Mouse (Mus musculus): ENCODE results near the gene Trim47. TPM values are rescaled to one million over a fixed set of nuclear protein-coding genes. Genes with fewer than 3 reads are reported as not detected.
A peak's percentile ranks its signal among the peaks of the same experiment; 100 is the strongest.

The Trim47 gene
- total RNA-seq, 2 experiments from 2014 or later: 7.0 to 9.6 TPM

DNA sequence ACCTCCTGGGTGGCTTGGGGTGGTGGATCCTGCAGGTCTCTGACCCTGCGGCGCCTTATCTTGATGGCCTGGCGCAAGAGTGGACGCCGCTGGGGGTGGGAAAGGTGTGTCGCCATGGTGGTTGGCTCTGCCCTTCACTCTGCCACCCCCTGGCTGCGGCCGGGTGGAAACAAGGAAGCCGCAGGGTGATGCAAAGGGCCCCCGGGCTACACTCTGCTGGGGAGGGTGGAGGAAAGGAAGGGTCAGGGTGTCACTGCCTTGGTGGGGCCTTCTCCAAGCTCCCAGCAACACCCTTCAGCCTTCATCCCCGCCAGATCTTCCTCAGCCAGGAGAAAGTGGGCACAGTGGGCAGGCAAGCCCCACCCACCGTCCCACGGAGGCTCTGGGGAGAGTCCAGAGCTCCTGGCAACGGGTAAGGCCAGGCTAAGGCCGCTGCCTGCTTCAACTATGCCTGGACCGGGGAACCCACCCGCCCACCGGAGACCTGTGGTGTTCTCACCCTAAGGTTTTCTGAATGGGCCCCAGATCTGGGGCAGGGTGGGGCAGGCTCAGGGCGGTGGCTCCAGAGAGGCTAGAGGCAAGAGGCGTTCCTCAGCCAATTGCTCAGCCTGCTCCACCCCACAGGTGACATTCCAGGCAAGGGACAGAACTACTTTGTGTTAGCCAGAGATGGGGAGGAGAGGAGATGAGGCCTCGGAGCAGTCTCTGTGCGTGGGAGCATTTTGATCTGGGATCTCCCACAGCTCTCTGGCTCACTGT, 49.4 kb downstream of the Trim47 start, which contains the start of gene Unc13d:
Unc13d (minus strand) TSS at position 516 of the 759 bp plus-strand sequence.
- intact Hi-C loops (cut with DNase I): no loop called here
- DNase-seq (ENCODE audit: low spot score in 2 of 2): peak in 1 of 2 experiments; percentile 6

DNA sequence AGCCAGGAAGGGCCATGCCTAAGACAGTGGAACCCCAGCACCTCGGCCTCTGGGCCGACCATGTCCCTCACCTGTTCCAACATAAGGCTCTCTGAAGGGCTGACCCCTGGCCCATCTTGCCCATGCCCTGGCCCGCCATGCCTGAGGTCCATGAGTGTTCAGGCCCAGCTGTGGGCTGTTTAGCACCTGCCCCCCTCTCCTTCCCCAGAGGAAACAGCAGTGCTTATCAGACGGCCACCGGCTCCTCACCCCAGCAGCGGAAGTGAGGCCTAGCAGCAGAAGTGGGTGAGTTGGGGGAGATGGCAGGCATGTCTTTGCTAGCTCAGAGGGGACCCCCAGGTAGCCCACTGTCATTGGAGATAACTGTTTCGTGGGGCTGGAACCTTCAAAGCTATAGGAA, 50.2 kb downstream of the Trim47 start:
- intact Hi-C loops (cut with DNase I): no loop called here
- DNase-seq (ENCODE audit: low spot score in 2 of 2): no peak

DNA sequence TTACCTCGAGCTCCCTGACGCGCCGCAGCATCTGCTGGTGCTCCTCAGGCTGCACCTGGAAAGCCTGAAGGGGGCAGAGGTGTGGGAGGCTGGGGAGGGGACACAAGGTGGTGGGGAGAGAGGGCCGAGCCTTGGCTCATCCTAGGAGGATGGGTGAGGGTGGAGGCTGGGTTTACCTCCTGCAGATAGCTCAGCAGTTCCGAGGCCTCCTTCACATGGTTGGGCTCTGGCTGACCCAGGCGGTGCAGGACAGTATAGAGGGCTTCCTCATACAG, 50.8 kb downstream of the Trim47 start:
- intact Hi-C loops (cut with DNase I): no loop called here
- no peak for DNase-seq (ENCODE audit: low spot score in 2 of 2)

DNA sequence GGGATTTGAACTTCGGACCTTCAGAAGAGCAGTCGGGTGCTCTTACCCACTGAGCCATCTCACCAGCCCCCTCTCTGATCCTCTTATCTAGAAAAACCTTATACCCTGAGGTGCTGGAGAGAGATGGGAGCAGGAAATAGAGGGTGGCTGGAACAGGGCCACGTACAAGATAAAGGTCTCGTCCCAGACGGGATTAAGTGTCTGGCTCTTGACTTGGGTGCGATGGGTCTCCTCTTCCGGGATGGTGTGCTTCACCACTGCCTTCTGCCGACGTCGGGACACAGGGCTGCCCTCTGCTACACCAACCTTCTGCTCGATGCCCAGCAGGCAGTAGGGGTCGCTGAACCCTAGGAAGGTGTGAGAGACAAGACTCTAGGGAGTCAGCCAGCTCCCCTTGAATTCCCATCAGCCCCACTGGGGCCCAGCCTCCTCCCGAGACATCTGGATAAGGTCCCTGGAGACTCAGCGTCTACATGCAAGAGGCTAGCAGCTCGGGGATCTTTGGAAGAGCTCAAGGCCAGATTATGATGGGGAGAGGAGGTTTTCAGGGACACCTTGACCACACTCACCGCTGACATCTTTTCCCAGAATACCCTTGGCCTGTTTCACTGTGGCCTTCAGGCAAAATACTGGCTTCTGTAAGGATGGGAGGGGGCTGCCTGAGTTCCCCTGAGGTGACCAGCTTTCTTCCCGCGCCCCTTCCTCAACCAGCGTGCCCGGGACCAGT, 51.3 kb downstream of the Trim47 start:
- intact Hi-C loops (cut with DNase I): no loop called here
- no peak for DNase-seq (ENCODE audit: low spot score in 2 of 2)

DNA sequence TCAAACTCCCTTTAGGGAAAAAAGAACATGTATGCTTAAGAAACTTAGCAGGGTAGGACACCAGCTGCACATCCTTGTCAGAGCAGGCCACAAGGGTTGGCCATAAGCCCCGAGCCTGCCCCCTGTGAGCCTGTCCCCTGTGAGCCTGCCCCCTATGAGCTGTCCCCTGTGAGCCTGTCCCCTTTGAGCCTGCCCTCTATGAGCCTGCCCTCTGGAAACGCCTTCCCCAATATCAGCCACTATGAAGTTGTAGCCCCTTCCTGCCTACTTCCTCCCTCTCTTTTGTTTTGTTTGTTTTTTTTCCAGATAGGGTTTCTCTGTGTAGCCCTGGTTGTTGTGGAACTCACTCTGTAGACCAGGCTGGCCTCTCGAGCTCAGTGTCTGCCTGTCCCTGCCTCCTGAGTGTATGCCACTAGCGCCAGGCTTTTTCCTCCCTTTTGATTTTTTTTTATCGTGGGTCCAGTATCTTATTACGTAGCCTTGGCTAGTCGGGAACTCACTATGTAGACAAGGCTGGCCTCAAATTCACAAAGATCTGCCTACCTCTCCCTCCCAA, 52.5 kb downstream of the Trim47 start:
- intact Hi-C loops (cut with DNase I): no loop called here
- no peak for DNase-seq (ENCODE audit: low spot score in 2 of 2)

DNA sequence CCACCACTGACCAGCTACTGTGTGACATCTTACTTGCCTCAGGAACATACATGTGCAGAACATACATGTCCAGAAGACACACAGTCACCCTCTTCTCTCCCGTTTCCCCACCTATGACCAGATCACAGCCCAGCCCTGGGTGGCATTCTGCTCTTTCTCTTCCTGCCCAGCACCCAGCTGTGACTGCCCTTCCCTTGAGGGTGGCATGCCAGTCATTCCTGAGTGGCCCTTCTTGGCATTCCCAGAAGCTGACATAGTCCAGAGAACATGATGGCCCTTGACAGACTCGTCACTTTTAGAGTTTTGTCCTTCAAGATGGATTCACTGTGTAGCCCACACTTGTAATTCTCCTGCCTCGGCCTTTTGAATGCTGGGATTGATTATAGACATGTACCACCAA, 54.4 kb downstream of the Trim47 start:
- intact Hi-C loops (cut with DNase I): no loop called here
- no peak for DNase-seq (ENCODE audit: low spot score in 2 of 2)

DNA sequence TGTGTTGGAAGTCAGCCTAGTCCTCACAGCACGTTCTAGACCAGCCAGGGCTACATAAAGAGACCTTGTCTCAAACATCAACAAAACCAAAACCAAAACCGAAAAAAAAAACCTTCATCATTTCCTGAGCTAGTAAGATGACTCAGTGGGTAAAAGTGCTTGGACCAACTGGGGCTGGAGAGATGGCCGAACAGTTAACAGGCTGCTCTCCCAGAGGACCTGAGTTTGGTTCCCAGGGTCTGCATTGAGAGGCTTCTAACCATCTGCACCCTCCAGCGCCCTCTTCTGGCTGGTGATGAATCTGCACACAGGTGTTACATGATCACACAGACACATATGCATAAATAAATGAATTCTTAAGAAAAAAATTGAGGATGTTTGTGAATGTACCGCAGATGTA, 55.5 kb downstream of the Trim47 start:
- no peak for DNase-seq (ENCODE audit: low spot score in 2 of 2)
- intact Hi-C loops (cut with DNase I): no loop called here

DNA sequence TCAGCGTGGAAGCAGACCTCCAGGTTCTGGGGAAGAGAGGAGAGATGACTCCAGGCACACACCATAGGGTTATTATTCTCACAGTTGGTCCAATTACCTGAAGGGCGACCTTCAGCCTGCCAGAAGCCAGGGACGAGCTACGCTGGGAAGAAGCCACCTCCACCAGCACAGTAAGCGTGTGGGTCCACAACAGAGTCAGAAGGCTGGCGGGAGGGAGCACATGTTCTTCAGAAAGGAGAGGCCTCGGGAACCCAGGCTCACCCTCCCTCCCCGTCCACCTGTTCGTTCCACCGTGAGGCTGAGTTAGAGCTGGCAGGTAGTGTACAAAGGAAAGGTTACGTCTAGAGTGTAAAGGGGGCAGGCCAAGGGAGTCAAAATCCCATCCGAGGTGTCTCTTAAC, 61.7 kb downstream of the Trim47 start:
- no peak for DNase-seq (ENCODE audit: low spot score in 2 of 2)
- intact Hi-C loops (cut with DNase I): no loop called here

DNA sequence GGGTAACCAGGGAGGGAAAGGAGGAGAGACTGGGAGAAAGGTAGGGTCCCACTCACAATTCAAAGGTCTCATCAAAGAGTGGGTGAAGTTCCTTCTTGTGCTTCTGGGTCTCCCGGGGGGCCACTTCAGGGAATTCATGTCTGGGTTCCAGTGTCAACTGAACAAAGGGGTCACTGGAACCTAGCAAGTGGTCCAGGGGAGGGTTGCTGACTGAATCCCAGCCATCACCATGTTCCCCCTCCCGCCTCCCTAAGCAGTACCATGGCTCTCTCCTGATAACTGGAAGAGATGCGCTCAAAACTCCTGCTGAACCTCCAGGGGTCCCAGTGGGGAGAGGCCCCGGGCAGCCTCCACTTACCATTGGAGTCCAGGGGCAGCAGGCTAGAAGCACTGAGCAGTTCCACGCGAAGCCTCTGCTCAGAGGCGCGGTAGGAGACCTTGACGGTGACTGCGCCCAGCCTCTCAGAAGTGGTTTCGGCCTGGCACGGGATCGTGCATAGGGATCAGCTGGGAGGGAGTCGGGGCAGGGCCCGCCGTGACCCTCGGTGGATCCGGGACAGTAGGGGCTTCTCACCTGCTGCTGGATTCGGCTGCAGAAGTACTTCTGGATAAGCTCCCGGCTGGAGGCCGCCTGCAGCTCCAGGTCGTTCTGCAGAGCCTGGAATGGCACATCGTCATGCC, 62.7 kb downstream of the Trim47 start:
- intact Hi-C loops (cut with DNase I): no loop called here
- no peak for DNase-seq (ENCODE audit: low spot score in 2 of 2)

DNA sequence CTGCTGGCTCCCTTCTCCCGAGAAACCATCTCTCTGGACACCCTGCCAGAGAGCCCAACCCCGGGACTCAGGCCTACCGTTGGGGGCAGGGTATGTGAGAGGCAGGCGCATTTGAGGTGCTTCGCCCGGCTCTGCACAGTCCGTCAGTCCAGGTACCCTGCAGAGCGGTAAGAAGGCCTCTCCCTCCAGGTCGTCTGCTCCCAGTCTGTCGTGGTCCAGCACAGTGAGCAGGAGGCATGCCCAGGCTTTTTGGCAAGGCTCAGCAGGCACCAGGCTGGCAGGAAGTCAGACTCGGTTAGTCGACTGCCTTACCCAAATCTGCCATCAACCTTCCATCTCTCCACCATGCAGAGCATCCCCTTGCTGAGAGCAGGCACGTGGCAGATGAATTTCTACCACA, 63.4 kb downstream of the Trim47 start:
- intact Hi-C loops (cut with DNase I): no loop called here
- DNase-seq (ENCODE audit: low spot score in 2 of 2): no peak

DNA sequence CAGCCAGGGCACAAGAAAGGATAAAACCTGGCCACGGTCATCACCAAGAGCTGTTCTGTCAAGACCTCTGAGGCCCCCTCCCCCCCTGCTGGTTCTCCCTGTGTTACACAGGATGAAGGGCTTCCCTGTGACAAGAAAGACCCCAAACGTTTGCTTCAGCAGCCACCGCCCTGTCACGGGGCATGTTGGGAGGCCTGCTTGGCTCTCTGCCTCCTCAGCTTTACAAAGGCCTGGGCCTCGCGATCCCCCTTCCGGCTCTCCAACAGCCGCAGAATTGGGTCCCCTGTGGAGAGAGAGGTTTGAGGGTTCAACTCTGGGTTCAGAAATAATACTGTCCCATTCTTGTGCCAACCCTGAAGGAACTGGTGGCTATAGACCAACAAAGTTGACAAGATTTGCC, 64.5 kb downstream of the Trim47 start:
- intact Hi-C loops (cut with DNase I): no loop called here
- DNase-seq (ENCODE audit: low spot score in 2 of 2): no peak

DNA sequence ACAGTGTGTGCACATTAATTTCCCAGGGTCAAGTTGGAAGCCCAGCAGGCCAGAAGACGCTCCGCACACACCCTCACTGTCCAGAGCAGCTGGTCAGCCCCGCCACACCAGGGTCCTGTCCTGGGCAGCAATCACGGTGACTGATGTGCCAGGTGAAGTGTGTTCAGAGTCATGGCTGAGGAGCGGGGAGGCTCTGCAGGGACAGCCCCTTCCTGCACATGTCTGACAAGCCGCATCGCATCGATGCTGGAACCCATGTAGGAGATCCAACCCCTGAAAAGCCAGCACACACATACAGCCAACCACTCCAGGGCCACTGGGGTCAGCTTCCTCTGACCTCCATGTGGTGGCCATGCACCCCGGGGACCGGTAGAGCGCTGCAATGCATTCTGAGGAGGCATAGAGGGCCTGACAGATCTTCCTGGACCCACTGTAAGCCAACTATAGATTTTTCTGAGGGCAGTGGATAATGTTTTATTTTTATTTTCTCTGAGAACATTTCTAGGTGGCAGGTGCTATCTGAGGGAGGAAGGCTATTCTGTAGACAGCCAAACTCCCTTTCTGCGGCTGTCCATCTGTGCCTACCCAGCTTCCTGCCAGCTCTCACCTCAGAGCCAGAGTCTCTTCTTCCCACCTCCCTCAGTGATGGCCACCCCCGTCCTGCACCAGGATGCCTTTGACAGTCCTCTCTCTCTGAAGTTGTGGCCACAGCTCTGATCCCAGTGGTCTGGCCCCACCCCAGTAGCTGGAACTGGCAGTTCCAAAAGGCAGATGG, 65.2 kb downstream of the Trim47 start:
- DNase-seq (ENCODE audit: low spot score in 2 of 2): peak; percentile 65 to 78
- intact Hi-C loops (cut with DNase I): no loop called here

DNA sequence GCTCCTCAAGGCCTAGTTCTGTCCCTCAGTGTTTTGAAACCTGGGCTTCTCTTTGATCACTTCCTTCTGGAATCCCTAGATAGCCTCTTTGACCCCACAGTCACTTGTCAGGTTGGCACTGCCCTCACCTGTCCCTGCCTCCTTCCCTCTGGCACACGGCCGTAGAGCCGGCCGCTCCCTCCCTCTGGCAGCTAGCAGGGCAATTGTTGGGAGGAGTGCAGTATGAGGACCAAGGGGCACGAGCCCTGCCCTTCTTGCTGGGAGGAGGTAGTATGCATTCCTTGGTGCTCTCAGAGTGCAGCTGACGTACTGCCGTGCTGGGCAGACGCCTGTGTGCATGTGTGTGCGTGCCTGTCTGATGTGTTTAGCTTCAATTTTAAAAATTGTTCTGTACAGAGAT, 66.4 kb downstream of the Trim47 start:
- intact Hi-C loops (cut with DNase I): no loop called here
- no peak for DNase-seq (ENCODE audit: low spot score in 2 of 2)

DNA sequence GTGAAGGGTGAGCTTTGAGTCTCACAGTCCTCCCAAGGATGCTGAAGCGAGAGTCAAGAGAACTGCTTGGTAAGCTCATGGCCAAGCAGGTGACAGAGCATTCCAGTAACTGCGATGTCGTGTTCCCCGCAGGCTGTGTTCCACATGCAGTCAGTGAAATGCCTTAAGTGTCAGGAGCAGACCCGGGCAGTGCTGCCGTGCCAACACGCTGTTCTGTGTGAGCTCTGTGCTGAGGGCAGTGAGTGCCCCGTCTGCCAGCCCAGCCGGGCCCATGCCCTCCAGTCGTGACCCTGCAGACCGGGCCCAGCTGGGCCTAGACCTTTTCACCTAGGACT, 67.4 kb downstream of the Trim47 start:
- DNase-seq (ENCODE audit: low spot score in 2 of 2): no peak
- intact Hi-C loops (cut with DNase I): no loop called here

DNA sequence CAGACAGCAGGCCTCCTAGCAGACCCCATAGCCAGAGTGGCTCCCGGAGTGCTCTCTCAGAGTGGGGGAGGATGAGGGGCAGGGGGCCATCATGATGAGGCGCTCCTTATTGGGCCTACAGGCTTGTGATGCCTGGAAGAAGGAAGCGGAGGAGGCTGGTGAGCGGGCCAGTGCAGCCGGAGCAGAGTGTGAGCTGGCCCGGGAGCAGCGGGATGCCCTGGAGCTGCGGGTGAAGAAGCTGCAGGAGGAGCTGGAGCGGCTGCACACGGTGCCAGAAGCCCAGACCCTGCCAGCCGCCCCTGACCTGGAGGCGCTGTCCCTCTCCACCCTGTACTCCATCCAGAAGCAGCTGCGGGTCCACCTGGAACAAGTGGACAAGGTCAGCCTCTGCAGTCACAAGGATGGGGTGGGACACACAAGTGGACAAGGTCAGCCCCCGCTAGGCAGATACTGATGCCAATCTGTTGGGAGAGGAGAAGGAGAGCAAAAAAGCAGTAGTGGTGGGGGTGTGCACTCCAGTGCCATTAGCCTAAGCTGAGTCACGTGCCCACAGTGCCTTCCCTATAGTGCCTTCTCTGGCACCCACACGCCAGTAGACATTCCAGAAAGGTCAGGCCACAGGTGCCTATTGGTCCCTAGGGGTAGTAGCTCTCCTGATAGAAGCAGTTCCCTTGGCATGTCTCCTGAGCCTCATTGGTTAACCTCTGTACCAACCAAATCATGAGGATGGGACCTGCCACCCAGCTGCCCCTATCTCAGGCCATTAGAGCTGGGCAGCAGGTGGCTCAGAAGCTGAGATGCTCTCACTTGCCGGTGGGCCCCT, 67.9 kb downstream of the Trim47 start:
- DNase-seq (ENCODE audit: low spot score in 2 of 2): no peak
- intact Hi-C loops (cut with DNase I): no loop called here

DNA sequence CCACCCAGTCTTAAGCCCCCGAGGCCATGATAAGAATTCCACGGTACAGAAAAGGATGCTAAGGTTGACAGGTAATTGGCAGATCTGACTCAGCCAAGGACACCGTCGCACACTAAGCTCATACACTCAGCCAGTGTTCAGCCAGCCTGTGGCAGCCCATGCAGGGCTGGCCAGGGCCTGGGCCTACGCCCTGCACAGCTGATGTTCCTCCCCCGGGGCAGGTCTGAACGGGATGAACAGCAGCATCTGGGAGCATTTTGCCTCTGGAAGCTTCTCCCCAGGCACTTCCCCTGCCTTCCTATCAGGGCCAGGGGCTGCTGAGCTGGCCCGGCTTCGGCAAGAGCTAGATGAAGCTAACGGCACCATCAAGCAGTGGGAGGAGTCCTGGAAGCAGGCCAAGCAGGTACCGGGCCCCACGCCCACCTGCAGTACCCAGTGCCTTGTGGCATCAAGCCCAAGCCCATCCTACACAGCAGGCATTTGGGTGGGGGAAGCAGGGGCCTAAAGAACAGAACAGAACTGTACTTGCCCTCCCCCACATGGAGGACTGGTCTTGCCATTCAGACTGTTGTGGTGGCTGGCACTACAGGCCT, 68.9 kb downstream of the Trim47 start:
- DNase-seq (ENCODE audit: low spot score in 2 of 2): peak; percentile 72
- intact Hi-C loops (cut with DNase I): no loop called here

DNA sequence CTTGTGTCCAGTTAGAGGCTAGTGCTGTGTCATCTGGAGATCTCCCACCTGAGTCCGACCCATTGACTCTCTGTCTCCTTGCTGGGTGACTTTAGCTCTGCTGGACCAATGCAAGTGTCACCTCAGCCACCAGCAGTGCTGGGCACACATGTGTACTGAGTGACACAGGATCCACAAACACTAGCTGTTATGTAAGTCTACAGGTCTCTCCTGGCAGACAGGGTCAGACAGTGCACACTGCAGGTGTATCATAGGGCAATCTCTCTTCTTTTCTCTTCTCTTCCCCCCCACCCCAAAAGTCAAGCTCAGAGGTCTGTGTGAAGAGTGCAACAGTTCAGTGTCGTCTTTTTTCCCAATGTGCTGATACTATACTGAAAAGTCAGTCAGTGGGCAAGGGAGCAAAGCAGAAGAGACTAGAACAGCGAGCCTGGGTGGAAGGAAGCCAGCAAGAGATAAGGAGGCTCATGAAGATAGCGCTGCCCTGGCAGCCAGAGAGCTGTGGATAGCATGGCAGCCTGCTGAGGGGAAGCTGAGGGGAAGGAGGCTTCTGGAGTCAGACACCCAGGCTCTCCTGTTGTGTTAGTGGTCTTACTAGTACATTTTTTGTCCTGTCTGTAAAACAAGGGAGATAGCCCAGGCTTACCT, 69.7 kb downstream of the Trim47 start:
- intact Hi-C loops (cut with DNase I): no loop called here
- no peak for DNase-seq (ENCODE audit: low spot score in 2 of 2)

DNA sequence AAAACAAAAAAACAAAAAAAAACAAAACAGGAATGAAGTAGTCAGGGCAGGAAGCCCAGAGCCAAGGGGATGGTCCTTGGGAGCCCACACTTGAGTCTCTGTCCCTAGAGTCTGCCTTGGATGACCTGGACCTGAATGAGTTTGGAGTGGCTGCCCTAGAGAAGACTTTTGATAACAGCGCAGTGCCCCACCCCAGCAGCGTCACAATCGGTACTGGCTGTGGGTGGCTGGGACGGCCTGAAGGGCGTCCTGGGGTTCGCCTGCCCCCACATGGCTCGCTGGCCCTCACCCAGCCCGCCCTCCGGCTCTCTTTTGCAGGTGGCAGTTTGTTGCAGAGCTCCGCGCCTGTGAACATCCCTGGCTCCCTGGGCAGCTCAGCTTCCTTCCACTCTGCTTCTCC, 71.1 kb downstream of the Trim47 start:
- intact Hi-C loops (cut with DNase I): no loop called here
- no peak for DNase-seq (ENCODE audit: low spot score in 2 of 2)

Measured in left cerebral cortex, postnatal 36 days (tissue).